Mouse (Mus musculus) spleen, postnatal 36 days (tissue): ENCODE measurements at regions not wholly inside any gene's neighbourhood (a gene's known extent, or its start where the extent isn't known, plus 50 kb on each side); places are given as distances from the start of the nearest gene placed in this dataset.
A peak's percentile ranks its signal among the peaks of the same experiment; 100 is the strongest.

Experiments
- DNase-seq, 2 experiments: peaks; one replicate each; pipeline ENCODE4 v3.0.0; 2022; ENCODE audit warnings: low spot score in 2 of 2, mixed read lengths in 1 of 2

GRCm38 (mm10) chr11:23169742-23170428 lies 86.0 kb upstream of the Xpo1 start:
- peak in 1 of 2 experiments; percentile 21 for DNase-seq

GRCm38 (mm10) chr11:23170813-23171212 lies 85.0 kb upstream of the Xpo1 start:
- DNase-seq = no peak

- no peak for DNase-seq
Measured at GRCm38 (mm10) chr11:23171760-23172159, 84.1 kb upstream of the Xpo1 start.

GRCm38 (mm10) chr11:23181647-23182046 lies 74.2 kb upstream of the Xpo1 start:
- DNase-seq = no peak

GRCm38 (mm10) chr11:23185211-23185610 lies 70.6 kb upstream of the Xpo1 start:
- DNase-seq = no peak

GRCm38 (mm10) chr11:23201701-23202449 lies 54.0 kb upstream of the Xpo1 start:
- no peak for DNase-seq

- DNase-seq = no peak
Measured at GRCm38 (mm10) chr11:23203566-23203965, 52.3 kb upstream of the Xpo1 start.

GRCm38 (mm10) chr11:23204041-23204440 lies 51.8 kb upstream of the Xpo1 start:
- no peak for DNase-seq
